Mouse (Mus musculus): ENCODE measurements at regions not wholly inside any gene's neighbourhood (a gene's known extent, or its start where the extent isn't known, plus 50 kb on each side); places are given as distances from the start of the nearest gene placed in this dataset.

DNA sequence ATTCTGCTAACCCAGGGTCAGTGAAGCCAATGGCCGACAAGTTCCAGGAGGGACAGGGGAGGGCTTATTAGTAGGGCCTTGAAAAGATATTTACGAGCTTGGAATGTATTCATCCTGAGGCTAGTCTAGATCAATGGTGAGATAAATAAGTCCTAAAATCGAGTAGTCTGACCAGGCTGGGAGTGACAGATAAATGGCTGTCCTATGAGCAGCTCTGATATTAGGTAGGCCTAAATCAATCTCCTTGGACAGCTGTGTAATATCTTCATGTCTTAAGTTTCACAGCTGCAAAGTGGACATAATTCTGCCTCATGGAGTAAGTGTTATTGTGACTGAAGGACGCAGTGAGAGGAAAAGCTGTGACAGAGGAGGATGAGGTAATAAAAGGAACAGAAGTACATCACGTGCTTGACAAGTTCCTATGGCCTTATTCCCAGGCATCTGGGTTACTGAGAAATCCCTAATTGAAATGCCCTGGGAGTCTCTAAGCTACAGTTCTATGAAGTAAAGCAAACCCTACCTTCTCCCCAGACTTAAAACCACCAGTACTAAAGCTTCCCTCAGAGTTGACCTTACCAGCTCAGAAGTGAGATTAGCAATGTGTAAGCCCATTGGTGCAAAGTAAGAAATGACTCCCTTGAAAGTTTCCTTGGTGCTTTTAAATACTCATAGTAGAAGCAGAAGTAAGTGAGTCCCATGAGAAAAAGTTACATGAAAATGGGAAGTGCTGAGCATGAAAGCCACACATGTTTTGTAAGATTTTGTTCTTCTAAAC lies 123.3 kb upstream of the Itga4 start:
- DNase-seq (ENCODE audit: extremely low spot score in 1 of 2, low spot score in 1 of 2), result no peak

- DNase-seq (ENCODE audit: extremely low spot score in 1 of 2, low spot score in 1 of 2), result no peak
These were observed 122.7 kb upstream of the Itga4 start for GRCm38 (mm10) chr2:79132518-79132845.

GRCm38 (mm10) chr2:79134281-79134680 lies 120.9 kb upstream of the Itga4 start:
- no peak for DNase-seq (ENCODE audit: extremely low spot score in 1 of 2, low spot score in 1 of 2)

DNA sequence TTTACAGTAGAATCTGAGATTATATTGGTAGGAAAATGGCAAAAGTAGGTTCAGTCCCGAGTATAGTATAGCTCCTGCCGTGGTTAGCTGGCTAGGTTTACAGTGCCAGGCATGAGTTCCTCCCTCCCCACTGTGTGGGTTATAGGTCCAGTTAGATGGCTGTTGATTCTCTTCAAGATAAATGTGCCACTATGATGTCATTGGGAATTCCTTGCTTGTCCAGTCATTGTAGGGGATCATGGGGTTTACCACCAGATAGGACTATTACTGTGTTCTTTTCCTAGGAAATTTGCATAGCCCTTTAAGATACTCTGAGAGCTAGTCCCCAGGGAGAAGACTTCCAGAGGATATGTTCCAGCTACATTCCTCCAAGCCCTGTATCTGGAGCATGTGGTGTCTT lies 119.2 kb upstream of the Itga4 start:
- no peak for DNase-seq (ENCODE audit: extremely low spot score in 1 of 2, low spot score in 1 of 2)

DNA sequence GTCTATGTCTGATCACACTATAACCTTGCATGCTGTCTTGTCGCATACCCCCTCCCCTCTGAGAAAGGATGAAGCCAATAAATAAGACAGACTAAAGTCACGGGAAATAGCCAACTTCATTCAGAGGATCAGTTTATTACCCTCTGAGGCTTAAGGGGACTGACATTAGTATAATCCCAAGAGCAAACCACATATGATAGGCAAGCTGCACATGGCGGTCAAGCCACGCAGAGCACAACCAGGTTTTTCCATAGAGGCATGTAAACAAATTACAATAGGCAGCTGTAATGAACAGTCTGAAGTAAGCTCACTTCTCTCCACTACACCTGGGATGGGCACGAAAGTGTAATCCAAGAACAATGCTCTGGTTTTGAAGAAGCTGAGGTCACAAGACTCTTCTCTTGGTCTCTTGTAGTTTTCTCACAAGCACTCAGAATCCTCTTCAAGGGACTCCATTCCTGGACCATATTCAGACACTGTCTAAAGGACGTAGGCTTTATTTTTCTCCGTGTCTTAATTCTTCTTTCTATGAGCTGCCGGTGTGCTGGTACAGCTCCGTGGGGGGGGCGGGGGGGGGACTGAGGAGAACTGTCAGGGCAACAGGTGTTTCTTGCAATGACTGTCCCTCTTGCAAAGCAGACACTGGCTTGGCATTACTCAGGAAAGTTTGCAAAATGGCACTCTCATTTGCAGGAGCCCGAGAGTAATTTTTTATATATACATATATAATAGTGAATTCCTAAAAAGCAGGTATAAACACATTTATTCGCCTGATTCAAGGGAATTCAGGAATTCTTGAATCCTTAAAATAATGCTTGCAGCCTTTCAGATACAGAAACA lies 118.4 kb upstream of the Itga4 start:
- no peak for DNase-seq (ENCODE audit: extremely low spot score in 1 of 2, low spot score in 1 of 2)

- no peak for DNase-seq (ENCODE audit: extremely low spot score in 1 of 2, low spot score in 1 of 2)
These were observed 117.5 kb upstream of the Itga4 start for GRCm38 (mm10) chr2:79137694-79138171.

DNA sequence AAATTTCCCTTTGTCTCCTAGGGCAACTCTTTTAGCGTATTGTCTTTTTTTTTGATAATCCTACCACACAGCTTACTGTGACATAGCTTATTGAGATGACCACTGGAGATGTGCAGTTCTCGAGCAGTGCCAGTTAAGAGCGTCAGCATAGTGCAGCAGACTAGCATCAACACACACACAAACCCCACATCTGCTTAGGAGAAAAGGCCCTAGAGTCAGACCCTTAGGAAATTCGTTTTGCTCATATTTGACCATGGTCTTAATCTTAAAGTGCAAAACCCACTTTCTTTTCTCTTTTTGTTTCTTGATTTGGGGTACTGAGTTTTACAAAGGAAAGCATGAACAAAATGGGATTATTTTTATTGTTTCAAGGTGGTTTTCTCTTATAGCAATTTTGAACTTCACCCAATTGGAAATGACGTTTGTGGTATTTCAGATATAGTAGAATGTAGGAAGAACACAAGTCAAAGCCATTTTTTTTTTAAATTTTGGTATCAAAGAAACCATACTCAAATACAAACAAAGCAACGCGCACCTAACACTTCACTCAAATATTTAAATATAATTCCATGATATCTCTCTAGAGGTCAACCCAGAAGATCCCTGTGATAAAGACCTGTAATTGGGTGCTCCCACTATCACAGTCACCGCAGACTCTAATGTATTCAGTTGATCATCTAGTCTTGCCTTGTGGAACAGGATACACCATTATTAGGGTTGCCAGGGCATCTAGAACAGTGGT lies 116.7 kb upstream of the Itga4 start:
- DNase-seq (ENCODE audit: extremely low spot score in 1 of 2, low spot score in 1 of 2), result no peak

GRCm38 (mm10) chr2:79141961-79142360 lies 113.3 kb upstream of the Itga4 start:
- DNase-seq (ENCODE audit: extremely low spot score in 1 of 2, low spot score in 1 of 2), result no peak

DNA sequence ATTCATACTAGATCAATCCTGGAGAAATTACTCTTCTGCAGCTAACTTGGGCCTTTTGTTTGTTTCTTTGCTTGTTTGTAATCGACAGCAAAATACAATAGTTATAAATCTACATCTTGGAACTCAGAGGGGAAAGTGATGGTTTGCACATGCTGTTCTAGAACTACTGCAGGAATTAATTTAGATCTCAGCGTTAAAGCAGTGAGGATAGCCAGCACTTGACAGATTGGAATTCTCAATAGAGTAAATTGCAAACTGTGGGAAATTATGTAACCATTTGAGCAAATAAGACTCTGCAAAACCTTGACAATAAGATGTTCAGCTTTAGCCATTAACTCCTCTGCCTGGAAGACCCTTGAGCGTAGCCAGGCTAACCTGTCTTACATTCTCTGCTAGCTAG lies 112.0 kb upstream of the Itga4 start:
- DNase-seq (ENCODE audit: extremely low spot score in 1 of 2, low spot score in 1 of 2), result no peak

DNA sequence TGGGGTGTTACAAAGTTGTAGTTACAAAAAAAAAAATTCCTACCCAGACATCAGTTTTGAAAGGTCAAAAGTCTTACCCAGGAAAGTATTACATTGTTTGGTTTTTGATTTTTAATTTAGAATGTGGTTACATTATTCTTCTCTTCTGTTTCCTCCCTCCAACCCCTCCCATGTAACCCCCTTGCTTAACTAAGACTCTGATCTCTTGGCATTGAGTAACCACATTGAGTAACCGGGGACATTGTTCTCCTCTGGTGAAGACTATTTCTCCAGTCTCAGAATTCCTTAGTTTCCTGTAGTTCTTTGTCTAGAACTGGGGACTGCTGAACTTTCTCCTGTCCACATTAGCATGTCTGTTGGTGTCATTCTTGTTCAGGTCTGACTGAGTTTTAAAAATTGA lies 109.3 kb upstream of the Itga4 start:
- DNase-seq (ENCODE audit: extremely low spot score in 1 of 2, low spot score in 1 of 2), result no peak

DNA sequence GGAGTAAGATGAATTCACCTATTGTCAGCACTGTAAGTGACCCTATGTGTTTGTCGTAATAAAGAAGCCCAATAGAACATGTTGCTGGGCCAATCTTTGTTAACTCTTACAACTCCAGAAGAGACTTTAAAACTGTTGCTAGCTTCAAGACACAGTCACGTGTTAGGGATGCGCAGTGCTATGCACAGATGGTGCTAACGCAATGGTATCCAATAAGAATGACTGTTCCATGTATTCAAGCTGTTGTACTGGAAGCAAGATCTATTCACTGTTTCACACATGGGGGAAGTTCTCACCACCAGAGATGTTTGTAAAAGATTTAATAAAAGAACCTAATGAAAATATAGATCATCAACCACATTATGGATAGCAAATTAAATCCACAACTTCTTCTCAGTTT lies 108.7 kb upstream of the Itga4 start:
- DNase-seq (ENCODE audit: extremely low spot score in 1 of 2, low spot score in 1 of 2), result no peak

DNA sequence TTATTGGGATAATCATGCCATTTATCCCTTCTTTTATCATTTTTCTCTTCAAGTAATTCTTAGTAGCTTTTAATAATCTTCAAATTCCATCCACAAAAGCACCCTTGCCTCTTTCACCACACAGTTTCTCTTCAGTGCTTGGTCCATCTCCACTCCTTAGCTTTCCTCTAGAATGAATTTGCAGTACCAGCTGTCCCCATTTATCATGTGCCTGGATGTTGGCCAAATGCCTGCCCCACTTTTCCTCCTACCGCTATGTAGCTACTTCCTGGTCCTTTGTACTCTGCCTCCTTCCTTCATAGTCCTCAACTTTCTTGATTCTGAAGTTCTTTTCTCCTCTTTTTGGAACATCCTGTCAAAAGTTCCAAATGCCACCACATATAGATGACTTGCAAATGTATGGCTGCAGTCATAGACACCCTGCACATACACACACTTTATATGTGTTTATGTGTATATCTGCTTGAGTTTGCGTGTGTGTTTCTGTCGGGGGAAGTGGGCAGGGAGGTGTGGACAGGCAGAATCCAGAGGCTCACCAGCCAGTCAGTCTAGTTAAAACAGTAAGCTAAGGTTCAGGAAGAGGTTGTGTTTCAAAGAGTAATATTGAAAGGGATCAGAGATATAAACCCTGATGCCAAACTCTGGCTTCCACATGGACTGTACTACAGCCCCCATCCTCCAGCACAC lies 106.1 kb upstream of the Itga4 start:
- DNase-seq (ENCODE audit: extremely low spot score in 1 of 2, low spot score in 1 of 2), result peak in 1 of 2 experiments; percentile 53

DNA sequence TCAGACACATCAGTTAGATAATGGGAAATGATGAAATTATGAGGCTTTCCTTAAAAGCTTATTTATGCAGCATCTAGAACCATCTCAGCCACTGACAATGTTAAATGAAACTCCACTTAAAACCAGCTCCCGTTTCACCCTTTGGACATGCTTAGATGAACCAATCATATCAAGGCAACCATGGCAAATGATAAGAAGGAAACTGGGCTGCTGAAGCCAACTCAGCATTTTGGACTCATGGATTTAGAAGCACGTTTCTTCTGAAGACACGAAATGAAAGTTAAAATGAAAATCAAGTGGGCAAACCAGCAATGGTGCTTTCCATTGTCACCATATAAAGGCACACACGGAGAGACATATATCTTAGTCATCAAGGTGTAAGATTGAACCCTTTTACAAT lies 103.6 kb upstream of the Itga4 start:
- DNase-seq (ENCODE audit: extremely low spot score in 1 of 2, low spot score in 1 of 2), result no peak

- no peak for DNase-seq (ENCODE audit: extremely low spot score in 1 of 2, low spot score in 1 of 2)
These were observed 103.1 kb upstream of the Itga4 start for GRCm38 (mm10) chr2:79152031-79152694.

DNA sequence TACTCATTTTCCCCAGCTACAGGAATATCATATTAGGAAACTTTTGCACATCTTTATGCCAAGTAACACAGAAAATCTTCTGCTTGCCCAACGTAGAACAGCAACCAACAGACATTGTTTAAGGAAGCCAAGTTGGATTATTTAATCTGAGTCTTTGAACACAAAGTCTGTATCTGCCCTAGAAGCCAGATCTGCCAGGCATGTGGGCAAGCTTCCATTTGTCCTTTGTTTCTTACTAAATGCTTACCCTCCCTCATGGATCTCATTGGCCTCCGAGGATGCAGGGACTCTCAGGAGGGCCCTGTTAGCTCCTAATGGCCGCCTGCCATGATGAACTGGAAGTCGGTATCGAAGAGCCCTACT lies 102.5 kb upstream of the Itga4 start:
- DNase-seq (ENCODE audit: extremely low spot score in 1 of 2, low spot score in 1 of 2), result no peak

DNA sequence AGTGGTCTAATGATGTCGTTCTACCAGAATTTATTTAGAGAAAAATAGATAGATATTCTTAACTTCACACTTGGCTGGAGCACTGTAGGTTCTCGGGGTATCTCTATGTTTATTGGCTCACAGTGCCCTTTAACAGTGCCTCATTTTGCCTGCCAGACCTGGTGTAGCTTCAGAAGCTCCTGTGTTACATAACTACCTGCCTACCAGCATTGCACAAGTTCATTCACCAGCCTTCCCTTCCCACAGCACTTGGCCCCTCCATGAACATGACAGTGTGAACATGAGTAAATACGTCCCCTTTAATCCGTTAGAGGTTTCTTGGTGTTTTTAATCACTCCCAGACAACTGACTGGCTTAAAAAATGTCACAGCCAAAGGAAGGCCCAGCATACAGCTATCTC lies 102.2 kb upstream of the Itga4 start:
- DNase-seq (ENCODE audit: extremely low spot score in 1 of 2, low spot score in 1 of 2), result no peak

- no peak for DNase-seq (ENCODE audit: extremely low spot score in 1 of 2, low spot score in 1 of 2)
These were observed 96.7 kb upstream of the Itga4 start for GRCm38 (mm10) chr2:79158450-79159055.

DNA sequence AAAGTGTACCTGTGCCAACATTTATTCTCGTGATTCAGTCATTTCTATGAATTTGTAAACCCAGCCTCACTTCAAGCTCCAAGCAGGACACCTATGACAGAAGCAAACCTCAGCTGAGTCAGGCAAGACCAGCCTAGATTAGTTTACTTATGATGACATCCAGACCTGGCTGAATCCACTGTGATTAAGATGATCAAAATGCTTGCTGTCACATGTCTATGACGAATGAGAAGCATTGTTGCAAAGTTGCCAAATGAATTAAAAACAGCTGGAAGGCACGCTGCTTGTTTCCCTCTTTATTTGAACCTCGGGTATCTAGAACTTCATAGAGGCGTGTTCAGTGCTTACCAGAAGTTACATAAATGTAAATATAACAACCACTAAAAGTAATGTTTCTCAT lies 95.9 kb upstream of the Itga4 start:
- no peak for DNase-seq (ENCODE audit: extremely low spot score in 1 of 2, low spot score in 1 of 2)

DNA sequence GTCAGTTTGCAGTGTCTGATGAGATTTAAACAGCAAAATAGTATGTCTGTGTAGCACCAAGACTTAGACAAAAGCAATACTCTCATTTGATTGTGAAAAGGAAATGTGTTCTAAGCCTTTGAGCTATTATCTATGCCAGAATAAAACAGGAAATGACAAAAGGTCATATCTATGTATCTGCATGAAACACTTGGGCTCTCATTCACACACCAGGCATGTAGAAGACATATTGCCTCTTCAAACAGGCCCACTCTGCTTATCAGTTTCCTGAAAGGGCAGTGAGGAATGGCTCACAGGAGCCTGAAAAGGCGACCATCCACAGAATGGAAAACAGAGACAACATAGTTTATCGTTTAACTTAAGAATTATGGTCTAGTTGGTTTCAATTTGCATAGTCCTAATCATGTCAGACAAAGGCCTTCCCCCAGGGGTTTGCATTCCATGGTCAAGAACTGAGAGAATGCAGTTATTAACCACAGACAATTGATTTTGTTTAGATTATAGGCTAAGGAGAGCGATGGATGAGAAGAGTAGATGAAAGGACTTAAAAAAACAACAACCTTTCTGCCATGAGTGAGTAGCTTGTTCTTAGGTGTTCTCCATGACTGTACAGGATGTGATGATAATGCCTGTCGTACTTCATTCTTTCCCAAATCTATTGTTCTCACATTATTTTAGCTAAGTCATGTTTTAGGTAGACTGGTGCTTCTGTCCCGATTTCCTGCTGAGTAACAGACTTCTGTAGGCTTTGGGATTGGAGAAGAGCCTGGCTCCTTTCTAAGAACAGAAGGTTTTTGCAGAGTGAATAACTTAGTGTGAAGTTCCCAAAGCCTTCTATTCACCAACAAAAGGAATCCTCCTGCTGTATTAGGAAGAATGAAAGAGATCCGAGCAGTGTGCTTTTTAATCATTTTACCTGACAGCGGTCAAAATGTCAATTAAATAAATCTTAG lies 82.0 kb upstream of the Itga4 start:
- DNase-seq (ENCODE audit: extremely low spot score in 1 of 2, low spot score in 1 of 2), result no peak
